Mouse (Mus musculus): Measurements from ENCODE around the gene Tcf7l1.

DNA sequence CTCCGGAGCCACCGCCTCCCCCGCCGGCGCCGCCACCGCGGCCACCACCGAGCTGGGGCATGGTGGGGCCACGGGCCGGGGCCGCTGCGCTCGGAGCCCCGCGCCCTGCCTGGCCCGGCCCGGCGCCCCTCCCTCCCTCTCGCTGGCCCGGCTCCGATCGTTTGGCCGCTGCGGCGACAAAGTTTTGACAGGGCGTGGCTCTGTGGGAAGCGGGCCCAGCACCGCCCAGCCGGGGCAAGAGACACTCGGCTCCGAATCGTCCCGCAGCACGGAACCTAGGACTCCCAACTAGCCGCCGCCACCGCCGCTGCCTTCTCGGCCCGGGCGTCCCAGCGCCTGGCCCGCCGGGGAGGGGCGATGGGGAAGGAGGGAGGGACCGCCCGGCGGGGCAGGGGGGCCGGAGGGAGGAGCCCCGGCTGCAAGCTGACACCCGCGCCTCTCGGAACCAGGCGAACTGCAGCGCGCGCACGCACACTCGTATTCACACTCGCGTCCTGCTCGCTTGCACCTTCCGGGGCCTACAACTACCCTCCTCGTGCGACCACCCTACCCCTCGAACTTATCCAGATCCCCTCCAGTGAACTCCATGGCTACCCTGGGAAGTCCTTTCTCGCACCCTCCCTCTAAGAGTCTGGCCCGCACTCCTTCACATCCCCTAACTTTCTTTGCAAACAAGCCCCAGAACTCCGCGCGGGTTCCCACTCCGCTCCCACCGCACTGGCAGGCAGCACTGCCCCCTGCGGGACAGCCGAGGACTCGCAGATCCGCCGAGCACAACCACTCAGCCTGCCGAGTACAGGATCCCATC lies at the start of gene Tcf7l1:
- TF ChIP-seq CTCF (IDR thresholded peaks at IDR 0.05; ENCODE audit: borderline replicate concordance, insufficient read depth, low read depth, low read length) (peak; percentile 72), POLR2A (IDR thresholded peaks at IDR 0.05; ENCODE audit: borderline replicate concordance, insufficient read depth, low read length) (no peak)

Data from cerebellum, adult 2 months (tissue).